Mouse (Mus musculus) lung, adult 2 months (tissue): ENCODE data around the gene Cacng4. TPM values are rescaled to one million over a fixed set of nuclear protein-coding genes. Genes with fewer than 3 reads are reported as not detected.

ENCODE experiments used
- DNase-seq: peaks from one replicate; pipeline ENCODE4 v3.0.0; 2022
- H3K4me1 ChIP-seq: fragments of 200-500 bp; 2 replicates; pipeline ENCODE4 v1.6.1; 2011; ENCODE audit warnings: low read length; ENCODE audit not compliant: control insufficient read depth, insufficient read depth
- H3K4me3 ChIP-seq: fragments of 200-500 bp; replicated peaks from 2 replicates; pipeline ENCODE3; 2011; ENCODE audit warnings: low read depth, mild to moderate bottlenecking, control low read depth, low read length; ENCODE audit errors: extremely low read depth
- CTCF ChIP-seq: fragments of 200-500 bp; IDR thresholded peaks from 2 replicates; pipeline ENCODE4 v1.5.1; 2011; ENCODE audit warnings: mild to moderate bottlenecking, low read length, control low read depth; ENCODE audit not compliant: insufficient read depth
- POLR2A ChIP-seq: fragments of 200-500 bp; IDR thresholded peaks from 2 replicates; pipeline ENCODE4 v1.6.1; 2011; ENCODE audit warnings: low read depth, mild to moderate bottlenecking, control low read depth, low read length, borderline replicate concordance; ENCODE audit errors: extremely low read depth
- WGBS: fragments of 180-500 bp; shearing (Covaris S2); methylation state at CpG from one replicate; pipeline ENCODE4 v1.1.7; 2018; 5-methylcytosine and 5-hydroxymethylcytosine counted together
- polyA plus RNA-seq: library from polyadenylated mRNA; depleted of rRNA; stranded (reverse); fragments of >200 nt; gene quantifications from 2 replicates; pipeline ENCODE4 v1.2.3, GENCODE M21; 2012; rRNA removed

Cacng4 gene
- polyA plus RNA-seq, 1 experiment: 0.25 TPM

- 72% methylated on average over 6 of the region's 6 CpGs for WGBS
- 0 out of 2 replicates have a peak, but pooled peaks cover 3% of the 10 kb centered on the region for H3K4me1 ChIP-seq
- no peak overlapping the region for H3K4me3 ChIP-seq
- no peak for DNase-seq
- TF ChIP-seq POLR2A (no peak), CTCF (no peak)
Measured at GRCm38 (mm10) chr11:107705060-107705459, 89.3 kb downstream of the Cacng4 start.

- no peak for TF ChIP-seq CTCF
- no peak for TF ChIP-seq POLR2A
- no peak for DNase-seq
- no peak overlapping the region for H3K4me3 ChIP-seq
- 50% methylated on average over 27 of the region's 27 CpGs for WGBS
- H3K4me1 ChIP-seq: 0 out of 2 replicates have a peak, but pooled peaks cover 3% of the 10 kb centered on the region
Measured at GRCm38 (mm10) chr11:107703272-107704134, 90.9 kb downstream of the Cacng4 start.

- H3K4me1 ChIP-seq: 0 out of 2 replicates have a peak, but pooled peaks cover 3% of the 10 kb centered on the region
- no peak overlapping the region for H3K4me3 ChIP-seq
- WGBS: 84% methylated on average over 4 of the region's 4 CpGs
- TF ChIP-seq CTCF: no peak
- TF ChIP-seq POLR2A: no peak
- DNase-seq: no peak
Measured at GRCm38 (mm10) chr11:107699967-107700366, 94.4 kb downstream of the Cacng4 start.

GRCm38 (mm10) chr11:107693338-107693737 is 101.0 kb downstream of the Cacng4 start:
- TF ChIP-seq POLR2A: no peak
- no peak for DNase-seq
- WGBS: 68% methylated on average over 6 of the region's 6 CpGs
- H3K4me1 ChIP-seq: no peaks in the 10 kb centered on the region
- H3K4me3 ChIP-seq: no peak overlapping the region

- WGBS: 41% methylated on average over 8 of the region's 8 CpGs
- Histone ChIP-seq H3K4me3 (no peak overlapping the region), H3K4me1 (no peaks in the 10 kb centered on the region)
- DNase-seq: no peak
- no peak for TF ChIP-seq CTCF
- no peak for TF ChIP-seq POLR2A
Measured at GRCm38 (mm10) chr11:107691569-107691968, 102.8 kb downstream of the Cacng4 start.

- TF ChIP-seq POLR2A (no peak), CTCF (no peak)
- WGBS: 99% methylated on average over 10 of the region's 10 CpGs
- H3K4me1 ChIP-seq: no peaks in the 10 kb centered on the region
- H3K4me3 ChIP-seq: no peak overlapping the region
- DNase-seq: no peak
Measured at GRCm38 (mm10) chr11:107688480-107688879, 105.9 kb downstream of the Cacng4 start.

GRCm38 (mm10) chr11:107686290-107686689 is 108.1 kb downstream of the Cacng4 start:
- no peak for DNase-seq
- H3K4me1 ChIP-seq: no peaks in the 10 kb centered on the region
- TF ChIP-seq CTCF (no peak), POLR2A (no peak)
- no peak overlapping the region for H3K4me3 ChIP-seq
- 91% methylated on average over 20 of the region's 20 CpGs for WGBS

- H3K4me3 ChIP-seq: no peak overlapping the region
- no peak for TF ChIP-seq CTCF
- DNase-seq: no peak
- WGBS: 82% methylated on average over 19 of the region's 19 CpGs
- no peaks in the 10 kb centered on the region for H3K4me1 ChIP-seq
Measured at GRCm38 (mm10) chr11:107683544-107684465, 110.6 kb downstream of the Cacng4 start.

GRCm38 (mm10) chr11:107682694-107683355 is 111.5 kb downstream of the Cacng4 start:
- 85% methylated on average over 9 of the region's 9 CpGs for WGBS
- no peak for DNase-seq
- Histone ChIP-seq H3K4me1 (no peaks in the 10 kb centered on the region), H3K4me3 (no peak overlapping the region)
- no peak for TF ChIP-seq POLR2A
- no peak for TF ChIP-seq CTCF

Other genes with a start within 250 kb of the Cacng4 start
- 13.1 and 15.4 TPM in 2 replicates for gene Helz, start 246.6 kb downstream of the Cacng4 start, polyA plus RNA-seq
- gene Cacng1, start 78.0 kb downstream of the Cacng4 start, polyA plus RNA-seq: 19.3 TPM in 1 of 2 replicates, not detected in the other
- gene Cacng5, start 120.5 kb upstream of the Cacng4 start, polyA plus RNA-seq: 0.02 and 0.07 TPM in 2 replicates